Mouse (Mus musculus): ENCODE measurements around the gene Rps8.

DNA sequence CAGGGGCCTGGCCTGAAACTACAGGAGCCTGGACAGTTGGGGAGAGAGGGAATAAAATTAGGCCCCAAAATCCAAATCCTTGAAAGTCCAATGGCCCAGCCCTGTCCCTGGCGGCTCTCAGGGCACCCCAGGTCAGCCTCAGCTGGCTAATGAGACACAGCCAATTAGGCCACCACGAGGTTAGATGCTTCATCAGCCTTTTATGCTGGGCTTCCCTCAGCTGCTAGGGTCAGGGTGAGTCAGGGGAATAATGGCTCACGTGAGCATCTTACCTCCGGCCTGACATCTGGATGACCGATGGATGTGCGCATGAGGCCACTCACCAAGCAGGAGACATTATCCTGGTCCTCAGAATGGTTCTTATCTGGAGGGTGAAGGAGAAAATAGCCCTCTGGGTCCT lies 25.3 kb downstream of the Rps8 start:
- TF ChIP-seq POLR2A (IDR thresholded peaks at IDR 0.05; ENCODE audit: low read depth, low read length): no peak
- TF ChIP-seq CTCF (IDR thresholded peaks at IDR 0.05; ENCODE audit: extremely low read depth, insufficient read length, insufficient replicate concordance, low read depth, low read length): no peak
